Mouse (Mus musculus): Measurements from ENCODE around the gene Txnip.

DNA sequence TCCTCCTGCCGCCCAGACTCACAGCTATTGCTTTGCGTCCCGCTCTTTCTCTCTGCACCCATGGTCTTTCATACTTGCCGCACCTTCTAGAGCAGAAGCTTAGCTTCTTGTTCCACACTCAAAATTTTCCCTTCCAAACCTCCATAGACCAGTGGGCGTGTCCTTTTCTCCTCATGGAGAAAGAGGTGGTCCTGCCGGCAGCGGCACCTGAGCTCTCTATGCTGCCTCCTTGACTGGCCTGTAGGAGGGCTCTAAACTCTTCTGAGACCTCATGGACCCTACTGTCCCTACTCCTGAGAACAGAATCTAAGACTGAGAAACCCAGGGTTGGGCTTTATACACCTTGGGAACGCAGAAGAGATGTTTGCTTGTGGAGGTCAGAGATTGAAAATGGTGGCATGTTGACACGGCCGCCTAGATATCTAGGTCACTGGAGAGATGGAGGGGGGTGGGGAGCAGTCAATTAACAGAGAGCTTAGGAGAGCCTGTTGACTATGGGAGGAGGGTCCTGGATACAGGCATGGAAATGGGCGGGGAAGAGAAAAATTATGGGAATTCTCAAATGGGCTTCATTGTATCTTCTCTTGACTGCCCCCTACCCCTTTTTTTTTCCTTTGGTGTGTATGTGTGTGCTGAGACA lies 12.3 kb downstream of the Txnip start:
- no peak for TF ChIP-seq GATA1 (IDR thresholded peaks at IDR 0.05; ENCODE audit: borderline replicate concordance, low read length)
- no peak for TF ChIP-seq FLI1 (IDR thresholded peaks at IDR 0.05; ENCODE audit: low read length)

Measured in megakaryocyte, embryonic 14.5 days (primary cell).